Mouse (Mus musculus) liver, embryonic 15.5 days (tissue): ENCODE data around the gene Chst7. TPM values are rescaled to one million over a fixed set of nuclear protein-coding genes. Genes with fewer than 3 reads are reported as not detected.

Experiments used
- ATAC-seq: fragments of 200-750 bp; cut with Nextera tagmentation; 2 replicates; pipeline ENCODE4 v1.8.0; 2017; ENCODE audit warnings: moderate number of reproducible peaks, mild to moderate bottlenecking, moderate library complexity; ENCODE audit not compliant: insufficient read depth
- H3K27ac ChIP-seq: fragments of 300-500 bp; sonication (generic); replicated peaks from 2 replicates; pipeline ENCODE4 v1.5.1; 2015; ENCODE audit warnings: mild to moderate bottlenecking, inconsistent platforms
- H3K27me3 ChIP-seq: fragments of 300-500 bp; sonication (generic); 2 replicates; pipeline ENCODE4 v1.6.1; 2015; ENCODE audit warnings: mild to moderate bottlenecking, inconsistent platforms
- H3K36me3 ChIP-seq: fragments of 300-500 bp; sonication (generic); replicated peaks from 2 replicates; pipeline ENCODE4 v1.6.1; 2015; ENCODE audit warnings: moderate library complexity, mild to moderate bottlenecking, inconsistent platforms
- H3K4me1 ChIP-seq: fragments of 300-500 bp; sonication (generic); replicated peaks from 2 replicates; pipeline ENCODE4 v1.6.1; 2015; ENCODE audit warnings: inconsistent platforms
- H3K4me2 ChIP-seq: fragments of 300-500 bp; sonication (generic); 2 replicates; pipeline ENCODE4 v1.6.1; 2015; ENCODE audit warnings: moderate library complexity, mild to moderate bottlenecking, inconsistent platforms
- H3K4me3 ChIP-seq: fragments of 300-500 bp; sonication (generic); replicated peaks from 2 replicates; pipeline ENCODE4 v1.5.1; 2015; ENCODE audit warnings: mild to moderate bottlenecking, inconsistent platforms
- H3K9ac ChIP-seq: fragments of 300-500 bp; sonication (generic); 2 replicates; pipeline ENCODE4 v1.6.1; 2015; ENCODE audit warnings: moderate library complexity, mild to moderate bottlenecking, inconsistent platforms
- H3K9me3 ChIP-seq: fragments of 300-500 bp; sonication (generic); replicated peaks from 2 replicates; pipeline ENCODE4 v1.6.1; 2016; ENCODE audit warnings: inconsistent platforms
- WGBS: fragments of 180-500 bp; shearing (Covaris S2); methylation state at CpG from one replicate; pipeline ENCODE4 v1.1.7; 2015; ENCODE audit warnings: mixed read lengths; ENCODE audit not compliant: insufficient replicate concordance; 5-methylcytosine and 5-hydroxymethylcytosine counted together
- polyA plus RNA-seq: library from polyadenylated mRNA; unstranded; fragments of >200 nt; fragmentation: Nextera tagmentation; extraction: Ambion mirVana; gene quantifications from 2 replicates; pipeline ENCODE4 v1.2.1, GENCODE M21; 2015

Gene Chst7
- polyA plus RNA-seq, 1 experiment from 2014 or later, result 1.0 TPM

DNA sequence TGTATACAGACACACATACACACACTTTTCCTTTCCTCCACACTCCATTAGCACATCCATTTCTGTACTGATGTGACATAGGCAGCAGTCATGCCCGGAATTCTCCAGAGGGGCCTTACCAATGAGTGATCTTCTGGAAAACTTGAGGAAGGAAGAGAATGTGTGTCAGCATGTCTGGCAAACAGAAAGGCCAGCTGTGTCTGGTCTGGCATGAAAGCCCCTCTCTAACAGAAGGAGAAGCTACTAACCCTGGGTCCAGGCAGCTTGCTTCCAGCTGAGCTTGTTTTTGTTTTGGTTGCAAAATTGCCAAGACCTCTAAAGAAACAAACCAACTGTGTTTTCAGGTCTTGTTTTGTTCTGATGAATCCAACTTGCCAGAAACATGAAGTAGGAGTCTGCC is 70.1 kb downstream of the Chst7 start:
- ATAC-seq, result no peak
- Histone ChIP-seq H3K27me3 (no peaks in the 10 kb centered on the region), H3K9ac (no peak overlapping the region), H3K4me2 (no peak overlapping the region), H3K4me1 (no peaks in the 10 kb centered on the region), H3K27ac (no peak overlapping the region), H3K4me3 (no peak overlapping the region), H3K9me3 (no peaks in the 10 kb centered on the region), H3K36me3 (no peaks in the 10 kb centered on the region)
- WGBS, result 39% methylated on average over 1 of the region's 1 CpGs

Other genes starting within 250 kb of the Chst7 start
- 0.46 and 0.70 TPM in 2 replicates for gene Slc9a7, start 232.2 kb downstream of the Chst7 start, polyA plus RNA-seq